Mouse (Mus musculus) hindbrain, embryonic 11.5 days (tissue): ENCODE data around the gene Dpf1. TPM values are rescaled to one million over a fixed set of nuclear protein-coding genes. Genes with fewer than 3 reads are reported as not detected.

ENCODE experiments used
- ATAC-seq: fragments of 200-750 bp; cut with Nextera tagmentation; 2 replicates; pipeline ENCODE4 v1.8.0; 2017; ENCODE audit warnings: mild to moderate bottlenecking, moderate TSS enrichment, moderate library complexity; ENCODE audit not compliant: low FRiP score
- DNase-seq: peaks from one replicate; pipeline ENCODE4 v3.0.0-alpha.2; 2015; ENCODE audit warnings: low spot score
- H3K27ac ChIP-seq: fragments of 300-500 bp; sonication (generic); 2 replicates; pipeline ENCODE4 v1.5.1; 2014; ENCODE audit warnings: mild to moderate bottlenecking, low read depth, low read length
- H3K27me3 ChIP-seq: fragments of 300-500 bp; sonication (generic); 2 replicates; pipeline ENCODE4 v1.6.1; 2014; ENCODE audit warnings: mild to moderate bottlenecking, low read length, moderate library complexity, mixed read lengths; ENCODE audit not compliant: control insufficient read depth, insufficient read depth
- H3K36me3 ChIP-seq: fragments of 300-500 bp; sonication (generic); 2 replicates; pipeline ENCODE4 v1.6.1; 2014; ENCODE audit warnings: mild to moderate bottlenecking, low read length, moderate library complexity, mixed read lengths; ENCODE audit not compliant: control insufficient read depth, insufficient read depth
- H3K4me1 ChIP-seq: fragments of 300-500 bp; sonication (generic); replicated peaks from 2 replicates; pipeline ENCODE4 v1.6.1; 2014; ENCODE audit warnings: low read length, mixed read lengths; ENCODE audit not compliant: control insufficient read depth, insufficient read depth
- H3K4me2 ChIP-seq: fragments of 300-500 bp; sonication (generic); replicated peaks from 2 replicates; pipeline ENCODE4 v1.6.1; 2014; ENCODE audit warnings: mild to moderate bottlenecking, low read depth, low read length
- H3K4me3 ChIP-seq: fragments of 300-500 bp; sonication (generic); 2 replicates; pipeline ENCODE4 v1.5.1; 2014; ENCODE audit warnings: low read depth, low read length
- H3K9ac ChIP-seq: fragments of 300-500 bp; sonication (generic); 2 replicates; pipeline ENCODE4 v1.6.1; 2014; ENCODE audit warnings: low read depth, low read length
- H3K9me3 ChIP-seq: fragments of 300-500 bp; sonication (generic); 2 replicates; pipeline ENCODE4 v1.6.1; 2016; ENCODE audit warnings: low read length; ENCODE audit not compliant: control insufficient read depth
- WGBS: fragments of 180-500 bp; shearing (Covaris S2); extraction: QIAGEN DNeasy Blood & Tissue Kit; methylation state at CpG from one replicate; pipeline ENCODE4 v1.1.7; 2014; 5-methylcytosine and 5-hydroxymethylcytosine counted together
- polyA plus RNA-seq: library from polyadenylated mRNA; unstranded; fragments of >200 nt; fragmentation: Nextera tagmentation; extraction: Ambion mirVana; gene quantifications from 2 replicates; pipeline ENCODE4 v1.2.1, GENCODE M21; 2014

Dpf1 gene
- polyA plus RNA-seq, 1 experiment from 2014 or later: 73.6 TPM

GRCm38 (mm10) chr7:29319337-29320307 is 15.9 kb downstream of the Dpf1 start:
- WGBS: 13% methylated on average over 19 of the region's 19 CpGs
- Histone ChIP-seq H3K27me3 (no peaks in the 10 kb centered on the region), H3K4me2 (peak overlapping the region; percentile 43), H3K9ac (peak overlapping the region; percentile 54; the same call in 1 of the 2 replicates), H3K36me3 (no peaks in the 10 kb centered on the region; the same call in 1 of the 2 replicates), H3K27ac (peak overlapping the region; percentile 95), H3K9me3 (no peaks in the 10 kb centered on the region), H3K4me1 (peaks cover 35% of the 10 kb centered on the region), H3K4me3 (peak overlapping the region; percentile 16; the same call in 1 of the 2 replicates)
- ATAC-seq: no peak
- peak; percentile 46 for DNase-seq

- H3K27ac ChIP-seq: no peak overlapping the region
- H3K4me3 ChIP-seq: no peak overlapping the region
- DNase-seq (no peak), ATAC-seq (no peak)
- H3K4me2 ChIP-seq: no peak overlapping the region
- H3K9me3 ChIP-seq: no peaks in the 10 kb centered on the region
- 88% methylated on average over 6 of the region's 6 CpGs for WGBS
- no peaks in the 10 kb centered on the region for H3K36me3 ChIP-seq
- H3K27me3 ChIP-seq: no peaks in the 10 kb centered on the region
- H3K4me1 ChIP-seq: no peaks in the 10 kb centered on the region
- H3K9ac ChIP-seq: no peak overlapping the region
Observed at GRCm38 (mm10) chr7:29327087-29327486, 23.3 kb downstream of the Dpf1 start.

- Histone ChIP-seq H3K4me1 (no peaks in the 10 kb centered on the region), H3K27me3 (no peaks in the 10 kb centered on the region), H3K4me3 (no peak overlapping the region), H3K36me3 (no peaks in the 10 kb centered on the region), H3K9ac (no peak overlapping the region), H3K9me3 (no peaks in the 10 kb centered on the region), H3K4me2 (no peak overlapping the region), H3K27ac (no peak overlapping the region)
- no peak for DNase-seq
- no peak for ATAC-seq
- WGBS: 93% methylated on average over 16 of the region's 16 CpGs
Observed at GRCm38 (mm10) chr7:29328984-29329383, 25.2 kb downstream of the Dpf1 start.

- DNase-seq (no peak), ATAC-seq (no peak)
- H3K27me3 ChIP-seq: no peaks in the 10 kb centered on the region
- 72% methylated on average over 6 of the region's 7 CpGs for WGBS
- no peak overlapping the region for H3K9ac ChIP-seq
- H3K4me1 ChIP-seq: no peaks in the 10 kb centered on the region
- no peak overlapping the region for H3K27ac ChIP-seq
- no peaks in the 10 kb centered on the region for H3K9me3 ChIP-seq
- no peak overlapping the region for H3K4me2 ChIP-seq
- H3K4me3 ChIP-seq: no peak overlapping the region
- H3K36me3 ChIP-seq: no peaks in the 10 kb centered on the region
Observed at GRCm38 (mm10) chr7:29334156-29334555, 30.4 kb downstream of the Dpf1 start.

- Histone ChIP-seq H3K27me3 (no peaks in the 10 kb centered on the region), H3K9ac (no peak overlapping the region), H3K36me3 (no peaks in the 10 kb centered on the region), H3K4me3 (no peak overlapping the region), H3K27ac (no peak overlapping the region), H3K4me1 (no peaks in the 10 kb centered on the region), H3K4me2 (no peak overlapping the region), H3K9me3 (no peaks in the 10 kb centered on the region)
- no peak for ATAC-seq
- no peak for DNase-seq
Observed at GRCm38 (mm10) chr7:29335276-29335675, 31.5 kb downstream of the Dpf1 start.

GRCm38 (mm10) chr7:29335841-29336671 is 32.3 kb downstream of the Dpf1 start:
- WGBS: 78% methylated on average over 6 of the region's 6 CpGs
- H3K4me1 ChIP-seq: no peaks in the 10 kb centered on the region

GRCm38 (mm10) chr7:29336795-29337319 is 33.1 kb downstream of the Dpf1 start:
- ATAC-seq (no peak), DNase-seq (no peak)
- Histone ChIP-seq H3K27ac (no peak overlapping the region), H3K9me3 (no peaks in the 10 kb centered on the region), H3K4me1 (no peaks in the 10 kb centered on the region), H3K4me3 (no peak overlapping the region), H3K27me3 (no peaks in the 10 kb centered on the region), H3K9ac (no peak overlapping the region), H3K36me3 (no peaks in the 10 kb centered on the region), H3K4me2 (no peak overlapping the region)
- WGBS: 65% methylated on average over 9 of the region's 9 CpGs

More at GRCm38 (mm10) chr7:29335841-29336671, 32.3 kb downstream of the Dpf1 start:
- Histone ChIP-seq H3K4me2 (no peak overlapping the region), H3K27ac (no peak overlapping the region), H3K36me3 (no peaks in the 10 kb centered on the region), H3K9ac (no peak overlapping the region), H3K9me3 (no peaks in the 10 kb centered on the region), H3K4me3 (no peak overlapping the region), H3K27me3 (no peaks in the 10 kb centered on the region)
- ATAC-seq (no peak), DNase-seq (no peak)

- no peaks in the 10 kb centered on the region for H3K27me3 ChIP-seq
Observed at GRCm38 (mm10) chr7:29337766-29338165, 34.0 kb downstream of the Dpf1 start.

More at GRCm38 (mm10) chr7:29337766-29338165, 34.0 kb downstream of the Dpf1 start:
- Histone ChIP-seq H3K4me3 (no peak overlapping the region), H3K4me2 (no peak overlapping the region), H3K9me3 (no peaks in the 10 kb centered on the region), H3K4me1 (no peaks in the 10 kb centered on the region), H3K27ac (no peak overlapping the region), H3K9ac (no peak overlapping the region), H3K36me3 (no peaks in the 10 kb centered on the region)
- DNase-seq (no peak), ATAC-seq (no peak)
- WGBS: 88% methylated on average over 2 of the region's 2 CpGs
